In genomic region chr14:119847540-119847939, GRCm38 (mm10) we compare ENCODE assay signal across 25 mouse cellular contexts.
A peak's percentile ranks its signal among the peaks of the same experiment; 100 is the strongest.
DNase-seq lines count a peak whose midpoint lies in the region; ATAC-seq and TF ChIP-seq lines count a peak whose summit lies in the region.
"Had no signal": no experiment of that assay in that cellular context is flagged by ENCODE, and none has a peak within 500 bp of the region (broad histone marks: within the 10 kb centered on the region; RNA-seq: fewer than 3 reads in every experiment).

No protein-coding gene starts in this region.

- H3K4me1 ChIP-seq in heart, embryonic 11.5 days (ENCODE audit: control insufficient read depth, insufficient read depth, low read length), result peaks cover 7% of the 10 kb centered on the region
- H3K4me1 ChIP-seq in heart, postnatal 0 days (ENCODE audit: control insufficient read depth, insufficient read depth), result peaks cover 7% of the 10 kb centered on the region
- H3K4me1 ChIP-seq in lung, postnatal 0 days (ENCODE audit: insufficient read depth, low read depth, low read length), result no peaks in the 10 kb centered on the region

- no peak overlapping the region for H3K9ac ChIP-seq in heart, embryonic 11.5 days (ENCODE audit: low read depth, low read length)
- no peak overlapping the region for H3K9ac ChIP-seq in heart, postnatal 0 days (replicated peaks; ENCODE audit: low read depth, low read length)
- H3K9ac ChIP-seq in lung, postnatal 0 days (replicated peaks; ENCODE audit: low read depth), result no peak overlapping the region
- H3K9ac ChIP-seq: embryonic facial prominence, embryonic 12.5 days; forebrain, postnatal 0 days; limb, embryonic 12.5 days; liver, postnatal 0 days; neural tube, embryonic 12.5 days had no signal

- no peak for ATAC-seq in heart, embryonic 11.5 days (replicated peaks; ENCODE audit: insufficient number of reproducible peaks, low FRiP score, low TSS enrichment)
- ATAC-seq in heart, postnatal 0 days (ENCODE audit: insufficient read depth, low read depth), result 0 out of 2 replicates have a peak, but pooled peaks have one; percentile 27
- peak; percentile 47; the same call in 1 of the 2 replicates for ATAC-seq in lung, postnatal 0 days
- ATAC-seq: activated CD4-positive, CD25-positive, alpha-beta regulatory T cell, adult 4 months; forebrain, postnatal 0 days; hindbrain, postnatal 0 days; intestine, postnatal 0 days; liver, postnatal 0 days had no signal

- 35% methylated on average over 12 of the region's 12 CpGs for WGBS in heart, embryonic 11.5 days (ENCODE audit: insufficient replicate concordance)
- 17% methylated on average over 12 of the region's 12 CpGs for WGBS in heart, postnatal 0 days
- 49% methylated on average over 12 of the region's 12 CpGs for WGBS in lung, postnatal 0 days

- H3K27me3 ChIP-seq in heart, embryonic 11.5 days (ENCODE audit: control insufficient read depth, insufficient read depth, low read length), result no peaks in the 10 kb centered on the region
- no peaks in the 10 kb centered on the region for H3K27me3 ChIP-seq in heart, postnatal 0 days (ENCODE audit: control insufficient read depth, insufficient read depth, low read length)
- H3K27me3 ChIP-seq in lung, postnatal 0 days (replicated peaks; ENCODE audit: insufficient read depth, low read length), result no peaks in the 10 kb centered on the region
- H3K27me3 ChIP-seq: embryonic facial prominence, embryonic 12.5 days; limb, embryonic 12.5 days; neural tube, embryonic 12.5 days had no signal

- H3K27ac ChIP-seq in heart, embryonic 11.5 days (ENCODE audit: low read depth, low read length), result no peak overlapping the region
- H3K27ac ChIP-seq in heart, postnatal 0 days (ENCODE audit: low read depth), result no peak overlapping the region
- H3K27ac ChIP-seq in lung, postnatal 0 days (ENCODE audit: low read length), result no peak overlapping the region
- H3K27ac ChIP-seq: embryonic facial prominence, embryonic 12.5 days; hindbrain, postnatal 0 days; limb, embryonic 12.5 days; neural tube, embryonic 12.5 days had no signal

- H3K36me3 ChIP-seq in heart, embryonic 11.5 days (ENCODE audit: control insufficient read depth, insufficient read depth, low read length), result no peaks in the 10 kb centered on the region
- H3K36me3 ChIP-seq in heart, postnatal 0 days (replicated peaks; ENCODE audit: control insufficient read depth, insufficient read depth, low read length), result no peaks in the 10 kb centered on the region
- H3K36me3 ChIP-seq in lung, postnatal 0 days (ENCODE audit: insufficient read depth, low read length), result no peaks in the 10 kb centered on the region
- H3K36me3 ChIP-seq: embryonic facial prominence, embryonic 12.5 days; limb, embryonic 12.5 days; neural tube, embryonic 12.5 days had no signal

- H3K9me3 ChIP-seq in heart, embryonic 11.5 days (replicated peaks; ENCODE audit: control insufficient read depth, low read length), result no peaks in the 10 kb centered on the region
- H3K9me3 ChIP-seq in heart, postnatal 0 days (replicated peaks; ENCODE audit: control insufficient read depth, low read length), result no peaks in the 10 kb centered on the region
- no peaks in the 10 kb centered on the region for H3K9me3 ChIP-seq in lung, postnatal 0 days (ENCODE audit: low read length)
- H3K9me3 ChIP-seq: embryonic facial prominence, embryonic 12.5 days; limb, embryonic 12.5 days; neural tube, embryonic 12.5 days had no signal

- TF ChIP-seq EP300 in heart, postnatal 0 days (IDR thresholded peaks at IDR 0.05; ENCODE audit: low read depth), result no peak
- TF ChIP-seq EP300 in lung, postnatal 0 days (IDR thresholded peaks at IDR 0.05), result no peak

- intact Hi-C loops in heart, postnatal 14 days (cut with DNase I), result no loop called here

- DNase-seq in adrenal gland, adult (ENCODE audit: inconsistent age in 2 of 2, low spot score in 1 of 2), result peak; percentile 11 to 42
- no peak for DNase-seq in adrenal gland, adult 18-20 months (ENCODE audit: low spot score in 2 of 2)
- no peak for DNase-seq in heart, postnatal 4 days
- DNase-seq in heart, postnatal 0 days (ENCODE audit: low spot score), result no peak
- DNase-seq in heart, postnatal 14 days, result no peak
- no peak for DNase-seq in lung, postnatal 0 days (ENCODE audit: low spot score)
- DNase-seq in lung, postnatal 14 days, result no peak
- DNase-seq: cerebellum, adult 18-20 months; cerebellum, postnatal 25 days; forebrain, postnatal 0 days; gastrocnemius, postnatal 36 days; kidney, postnatal 10 days; liver, postnatal 0 days; lung, postnatal 36 days; midbrain, embryonic 14.5 days; right cerebral cortex, postnatal 25 days; thymus, postnatal 14 days had no signal

- H3K4me3 ChIP-seq in heart, embryonic 11.5 days (ENCODE audit: low read depth, low read length), result peak overlapping the region; percentile 8
- no peak overlapping the region for H3K4me3 ChIP-seq in heart, postnatal 0 days (ENCODE audit: low read depth, low read length)
- no peak overlapping the region for H3K4me3 ChIP-seq in lung, postnatal 0 days (ENCODE audit: low read depth, low read length)
- H3K4me3 ChIP-seq: embryonic facial prominence, embryonic 12.5 days; limb, embryonic 12.5 days; neural tube, embryonic 12.5 days had no signal

- no peak for TF ChIP-seq CTCF in heart, postnatal 0 days (IDR thresholded peaks at IDR 0.05; ENCODE audit: low read depth)
- TF ChIP-seq CTCF in lung, postnatal 0 days (IDR thresholded peaks at IDR 0.05), result no peak

- H3K4me2 ChIP-seq in heart, embryonic 11.5 days, result peak overlapping the region; percentile 51
- peak overlapping the region; percentile 52 for H3K4me2 ChIP-seq in heart, postnatal 0 days (ENCODE audit: low read depth, low read length)
- no peak overlapping the region for H3K4me2 ChIP-seq in lung, postnatal 0 days (replicated peaks; ENCODE audit: low read depth, low read length)
- H3K4me2 ChIP-seq: embryonic facial prominence, embryonic 12.5 days; limb, embryonic 12.5 days; liver, embryonic 11.5 days; neural tube, embryonic 12.5 days had no signal

Comparison
In these comparisons a context has a peak if more than half of its experiments do, and no peak if none do; other contexts are left out.
1. DNase-seq: peak in adrenal gland, adult (2 of 2); none in adrenal gland, adult 18-20 months (0 of 2), heart, postnatal 4 days (single experiment), heart, postnatal 0 days (single experiment), heart, postnatal 14 days (0 of 2), lung, postnatal 0 days (single experiment) and lung, postnatal 14 days (single experiment).